Mouse (Mus musculus) limb, embryonic 15.5 days (tissue): ENCODE data around the gene Atp5mpl. TPM values are rescaled to one million over a fixed set of nuclear protein-coding genes. Genes with fewer than 3 reads are reported as not detected.
A peak's percentile ranks its signal among the peaks of the same experiment; 100 is the strongest.

Source experiments
- ATAC-seq: fragments of 200-750 bp; cut with Nextera tagmentation; 2 replicates; pipeline ENCODE4 v1.8.0; 2017; ENCODE audit warnings: low read depth, moderate TSS enrichment; ENCODE audit not compliant: insufficient number of reproducible peaks, low FRiP score, low TSS enrichment
- H3K27ac ChIP-seq: fragments of 300-500 bp; sonication (generic); 2 replicates; pipeline ENCODE4 v1.5.1; 2015; ENCODE audit warnings: moderate library complexity, mild to moderate bottlenecking, inconsistent platforms
- H3K27me3 ChIP-seq: fragments of 300-500 bp; sonication (generic); 2 replicates; pipeline ENCODE4 v1.6.1; 2015; ENCODE audit warnings: inconsistent platforms
- H3K36me3 ChIP-seq: fragments of 300-500 bp; sonication (generic); 2 replicates; pipeline ENCODE4 v1.6.1; 2015; ENCODE audit warnings: inconsistent platforms
- H3K4me1 ChIP-seq: fragments of 300-500 bp; sonication (generic); 2 replicates; pipeline ENCODE4 v1.6.1; 2015; ENCODE audit warnings: inconsistent platforms
- H3K4me2 ChIP-seq: fragments of 300-500 bp; sonication (generic); 2 replicates; pipeline ENCODE4 v1.6.1; 2015; ENCODE audit warnings: mild to moderate bottlenecking, inconsistent platforms
- H3K4me3 ChIP-seq: fragments of 300-500 bp; sonication (generic); 2 replicates; pipeline ENCODE4 v1.5.1; 2015; ENCODE audit warnings: mild to moderate bottlenecking, inconsistent platforms
- H3K9ac ChIP-seq: fragments of 300-500 bp; sonication (generic); 2 replicates; pipeline ENCODE4 v1.6.1; 2015; ENCODE audit warnings: inconsistent platforms
- H3K9me3 ChIP-seq: fragments of 300-500 bp; sonication (generic); 2 replicates; pipeline ENCODE4 v1.6.1; 2016; ENCODE audit warnings: inconsistent platforms
- WGBS: fragments of 180-500 bp; shearing (Covaris S2); methylation state at CpG from one replicate; pipeline ENCODE4 v1.1.7; 2015; 5-methylcytosine and 5-hydroxymethylcytosine counted together
- polyA plus RNA-seq: library from polyadenylated mRNA; unstranded; fragments of >200 nt; fragmentation: Nextera tagmentation; extraction: Ambion mirVana; gene quantifications from 2 replicates; pipeline ENCODE4 v1.2.1, GENCODE M21; 2015

Gene Atp5mpl
- polyA plus RNA-seq, 1 experiment from 2014 or later: 585 TPM

GRCm38 (mm10) chr12:111928411-111928966 is 38.3 kb downstream of the Atp5mpl start:
- Histone ChIP-seq H3K9me3 (no peaks in the 10 kb centered on the region), H3K4me3 (no peak overlapping the region), H3K36me3 (no peaks in the 10 kb centered on the region), H3K4me2 (no peak overlapping the region), H3K27ac (no peak overlapping the region), H3K9ac (no peak overlapping the region), H3K27me3 (no peaks in the 10 kb centered on the region), H3K4me1 (peaks cover 23% of the 10 kb centered on the region)
- ATAC-seq: no peak; the same call in 1 of the 2 replicates
- 68% methylated on average over 18 of the region's 18 CpGs for WGBS

- WGBS: 64% methylated on average over 1 of the region's 1 CpGs
- no peak overlapping the region for H3K27ac ChIP-seq
- H3K4me1 ChIP-seq: peaks cover 11% of the 10 kb centered on the region
- no peaks in the 10 kb centered on the region for H3K9me3 ChIP-seq
- H3K9ac ChIP-seq: no peak overlapping the region
- ATAC-seq: no peak
- H3K4me2 ChIP-seq: no peak overlapping the region
- H3K27me3 ChIP-seq: no peaks in the 10 kb centered on the region
- H3K36me3 ChIP-seq: no peaks in the 10 kb centered on the region
- no peak overlapping the region for H3K4me3 ChIP-seq
Observed at GRCm38 (mm10) chr12:111927338-111927737, 39.4 kb downstream of the Atp5mpl start.

- Histone ChIP-seq H3K9ac (no peak overlapping the region), H3K4me1 (peaks cover 14% of the 10 kb centered on the region), H3K27ac (no peak overlapping the region), H3K27me3 (no peaks in the 10 kb centered on the region), H3K4me2 (no peak overlapping the region), H3K36me3 (no peaks in the 10 kb centered on the region), H3K4me3 (no peak overlapping the region), H3K9me3 (no peaks in the 10 kb centered on the region)
- no peak for ATAC-seq
- WGBS: 80% methylated on average over 6 of the region's 6 CpGs
Observed at GRCm38 (mm10) chr12:111923117-111923516, 43.7 kb downstream of the Atp5mpl start.

GRCm38 (mm10) chr12:111920046-111920445 is 46.7 kb downstream of the Atp5mpl start:
- no peak for ATAC-seq
- H3K27ac ChIP-seq: no peak overlapping the region
- no peak overlapping the region for H3K9ac ChIP-seq
- H3K27me3 ChIP-seq: no peaks in the 10 kb centered on the region
- WGBS: 47% methylated on average over 9 of the region's 9 CpGs
- no peaks in the 10 kb centered on the region for H3K36me3 ChIP-seq
- no peak overlapping the region for H3K4me2 ChIP-seq
- H3K9me3 ChIP-seq: no peaks in the 10 kb centered on the region
- peaks cover 14% of the 10 kb centered on the region for H3K4me1 ChIP-seq
- H3K4me3 ChIP-seq: no peak overlapping the region

- H3K9ac ChIP-seq: no peak overlapping the region
- H3K4me1 ChIP-seq: peaks cover 14% of the 10 kb centered on the region
- H3K9me3 ChIP-seq: no peaks in the 10 kb centered on the region
- no peaks in the 10 kb centered on the region for H3K27me3 ChIP-seq
- WGBS: 47% methylated on average over 12 of the region's 12 CpGs
- no peak overlapping the region for H3K4me2 ChIP-seq
- no peak for ATAC-seq
- H3K36me3 ChIP-seq: no peaks in the 10 kb centered on the region
- H3K27ac ChIP-seq: peak overlapping the region; percentile 38
- no peak overlapping the region for H3K4me3 ChIP-seq
Observed at GRCm38 (mm10) chr12:111916514-111917217, 50.1 kb downstream of the Atp5mpl start.

- peak overlapping the region; percentile 38 for H3K27ac ChIP-seq
- H3K4me1 ChIP-seq: peaks cover 14% of the 10 kb centered on the region
- no peak for ATAC-seq
- no peaks in the 10 kb centered on the region for H3K27me3 ChIP-seq
- H3K4me2 ChIP-seq: no peak overlapping the region
- H3K9ac ChIP-seq: no peak overlapping the region
- 77% methylated on average over 6 of the region's 6 CpGs for WGBS
- no peak overlapping the region for H3K4me3 ChIP-seq
- H3K9me3 ChIP-seq: no peaks in the 10 kb centered on the region
- H3K36me3 ChIP-seq: no peaks in the 10 kb centered on the region
Observed at GRCm38 (mm10) chr12:111915781-111916180, 51.0 kb downstream of the Atp5mpl start.

- Histone ChIP-seq H3K9me3 (no peaks in the 10 kb centered on the region), H3K27me3 (no peaks in the 10 kb centered on the region), H3K4me1 (peaks cover 14% of the 10 kb centered on the region), H3K4me2 (no peak overlapping the region), H3K27ac (no peak overlapping the region), H3K4me3 (no peak overlapping the region), H3K9ac (no peak overlapping the region), H3K36me3 (no peaks in the 10 kb centered on the region)
- ATAC-seq: no peak
- WGBS: 14% methylated on average over 3 of the region's 3 CpGs
Observed at GRCm38 (mm10) chr12:111914031-111914430, 52.7 kb downstream of the Atp5mpl start.

GRCm38 (mm10) chr12:111912802-111913201 is 54.0 kb downstream of the Atp5mpl start:
- H3K9me3 ChIP-seq: no peaks in the 10 kb centered on the region
- H3K27me3 ChIP-seq: no peaks in the 10 kb centered on the region
- H3K9ac ChIP-seq: no peak overlapping the region
- H3K4me1 ChIP-seq: peaks cover 23% of the 10 kb centered on the region
- no peak overlapping the region for H3K4me2 ChIP-seq
- no peak for ATAC-seq
- 80% methylated on average over 7 of the region's 7 CpGs for WGBS
- no peaks in the 10 kb centered on the region for H3K36me3 ChIP-seq
- no peak overlapping the region for H3K4me3 ChIP-seq
- no peak overlapping the region for H3K27ac ChIP-seq

- H3K4me2 ChIP-seq: no peak overlapping the region
- no peak overlapping the region for H3K9ac ChIP-seq
- no peak for ATAC-seq
- 92% methylated on average over 2 of the region's 2 CpGs for WGBS
- no peaks in the 10 kb centered on the region for H3K9me3 ChIP-seq
- H3K4me3 ChIP-seq: no peak overlapping the region
- peaks cover 21% of the 10 kb centered on the region for H3K4me1 ChIP-seq
- H3K36me3 ChIP-seq: no peaks in the 10 kb centered on the region
- no peaks in the 10 kb centered on the region for H3K27me3 ChIP-seq
- no peak overlapping the region for H3K27ac ChIP-seq
Observed at GRCm38 (mm10) chr12:111911796-111912195, 55.0 kb downstream of the Atp5mpl start.

Other genes with a start within 250 kb of the Atp5mpl start
- gene Klc1, start 208.1 kb downstream of the Atp5mpl start, polyA plus RNA-seq: 107 and 121 TPM in 2 replicates
- gene Xrcc3, start 153.1 kb downstream of the Atp5mpl start, polyA plus RNA-seq: 8.4 and 9.9 TPM in 2 replicates
- 122 and 141 TPM in 2 replicates for gene Zfyve21, start 152.8 kb downstream of the Atp5mpl start, polyA plus RNA-seq
- 11.8 and 14.9 TPM in 2 replicates for gene Ppp1r13b, start 58.9 kb downstream of the Atp5mpl start, polyA plus RNA-seq
- 0.19 and 0.88 TPM in 2 replicates for gene Tdrd9, start 4.6 kb upstream of the Atp5mpl start, polyA plus RNA-seq
- not detected in 2 replicates for gene Rd3l, start 14.3 kb upstream of the Atp5mpl start, polyA plus RNA-seq
- gene Aspg, start 139.7 kb upstream of the Atp5mpl start, polyA plus RNA-seq: 8.0 and 9.2 TPM in 2 replicates
- gene Kif26a, start 179.2 kb upstream of the Atp5mpl start, polyA plus RNA-seq: 6.3 and 8.7 TPM in 2 replicates